Mouse (Mus musculus) neural tube, embryonic 10.5 days (tissue): ENCODE measurements around the gene Amt.
"Not testable (repeated sequence)": the region's sequence is repeated elsewhere in the genome, so short reads cannot be mapped to it uniquely, and the experiment has no call there.

ENCODE experiments used
- DNase-seq: peaks from one replicate; pipeline ENCODE4 v3.0.0-alpha.2; 2017; ENCODE audit warnings: low spot score; ENCODE audit errors: extremely low spot score

Amt gene

DNA sequence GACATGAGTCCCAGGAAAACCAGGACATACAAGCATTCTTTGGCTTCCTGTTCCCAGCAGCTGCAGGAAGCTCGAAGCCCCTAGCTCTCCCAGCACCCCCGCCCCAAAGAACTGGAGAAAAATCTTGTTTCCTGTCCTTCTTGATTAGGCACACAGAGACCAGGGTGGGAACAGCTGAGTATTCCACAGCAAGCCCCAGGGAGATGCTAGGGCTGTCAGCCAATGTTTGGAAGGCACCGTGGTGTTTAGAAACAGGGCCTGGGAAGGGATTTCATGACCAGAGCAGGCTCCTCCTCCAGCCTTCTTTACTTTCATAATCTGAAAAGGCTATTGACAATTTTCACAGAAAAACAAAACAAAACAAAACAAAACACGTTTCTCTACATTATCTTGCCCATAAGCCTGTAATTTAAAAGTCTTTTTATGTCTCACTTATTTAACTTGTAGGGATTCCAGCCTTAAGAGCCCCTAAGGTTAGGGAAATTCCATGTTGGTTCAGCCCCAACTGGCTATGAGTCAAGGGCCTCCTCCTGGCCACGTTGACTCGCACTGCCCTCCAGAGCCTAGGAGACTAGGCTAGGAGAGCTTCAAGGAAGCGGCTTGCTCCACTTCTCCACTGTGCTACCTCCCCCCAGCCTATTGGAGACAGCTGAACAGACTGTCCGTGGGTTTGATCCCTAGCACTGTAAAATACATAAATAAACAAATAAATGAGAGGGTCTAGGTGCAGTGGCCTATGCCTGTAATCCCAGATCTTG lies 16.4 kb upstream of the Amt start:
- no peak for DNase-seq

DNA sequence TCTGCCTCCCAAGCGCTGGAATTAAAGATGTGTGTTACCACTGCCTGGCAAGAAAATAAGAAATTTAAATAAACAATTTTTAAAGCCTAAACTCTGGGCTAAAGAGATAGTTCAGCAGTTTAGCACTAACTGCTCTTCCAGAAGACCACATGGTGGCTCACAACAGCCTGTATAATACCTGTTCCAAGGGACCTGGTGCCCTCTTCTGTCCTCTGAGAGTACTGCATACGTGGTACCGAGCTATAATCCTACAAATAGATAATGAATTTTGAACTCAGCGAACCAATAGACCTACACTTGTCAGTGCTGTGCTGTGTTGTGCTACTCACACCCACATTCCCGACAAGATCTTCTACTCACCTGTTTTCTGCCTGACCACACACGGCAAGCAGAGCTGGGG lies 12.2 kb upstream of the Amt start:
- peak; percentile 72 for DNase-seq

DNA sequence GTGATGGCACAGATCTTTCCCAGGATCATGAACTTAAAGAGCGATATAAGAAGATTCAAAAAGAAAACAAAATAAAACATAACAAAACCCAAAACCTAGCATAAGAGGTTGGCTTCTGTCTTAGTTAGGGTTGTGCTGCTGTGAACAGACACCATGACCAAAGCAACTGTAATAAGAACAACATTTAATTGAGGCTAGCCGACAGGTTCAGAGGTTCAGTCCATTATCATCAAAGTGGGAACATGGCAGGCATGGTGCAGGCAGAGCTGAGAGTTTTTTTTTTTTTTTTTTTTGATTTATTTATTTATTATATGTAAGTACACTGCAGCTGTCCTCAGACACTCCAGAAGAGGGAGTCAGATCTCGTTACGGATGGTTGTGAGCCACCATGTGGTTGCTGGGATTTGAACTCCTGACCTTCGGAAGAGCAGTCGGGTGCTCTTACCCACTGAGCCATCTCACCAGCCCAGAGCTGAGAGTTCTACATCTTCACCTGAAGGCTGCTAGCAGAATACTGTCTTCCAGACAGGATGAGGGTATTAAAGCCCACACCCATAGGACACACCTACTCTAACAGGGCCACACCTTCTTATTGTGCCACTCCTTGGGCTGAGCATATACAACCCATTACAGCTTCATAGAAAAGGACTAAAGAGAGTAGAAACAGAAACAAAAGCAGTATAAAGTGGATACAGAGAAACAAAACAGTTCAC lies 9.0 kb upstream of the Amt start:
- not testable (repeated sequence) for DNase-seq

DNA sequence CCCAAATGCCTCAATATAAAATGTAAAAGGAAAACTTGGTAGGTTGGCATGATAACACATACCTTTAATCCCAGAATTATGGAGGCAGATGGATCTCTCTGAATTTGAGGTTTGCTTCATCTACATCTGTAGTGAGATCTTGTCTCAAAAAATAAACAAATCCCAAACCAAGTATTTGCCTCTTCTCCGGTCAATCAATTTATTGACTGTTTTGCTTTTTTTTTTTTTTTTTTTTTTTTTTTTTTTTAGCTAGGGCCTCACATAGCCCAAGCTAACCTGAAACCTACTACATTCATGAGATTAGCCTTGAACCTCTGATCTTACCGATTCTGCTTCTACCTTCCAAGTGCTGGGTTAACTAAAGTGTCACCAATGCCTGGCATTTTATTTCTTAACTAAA lies 7.3 kb upstream of the Amt start:
- DNase-seq: no peak

DNA sequence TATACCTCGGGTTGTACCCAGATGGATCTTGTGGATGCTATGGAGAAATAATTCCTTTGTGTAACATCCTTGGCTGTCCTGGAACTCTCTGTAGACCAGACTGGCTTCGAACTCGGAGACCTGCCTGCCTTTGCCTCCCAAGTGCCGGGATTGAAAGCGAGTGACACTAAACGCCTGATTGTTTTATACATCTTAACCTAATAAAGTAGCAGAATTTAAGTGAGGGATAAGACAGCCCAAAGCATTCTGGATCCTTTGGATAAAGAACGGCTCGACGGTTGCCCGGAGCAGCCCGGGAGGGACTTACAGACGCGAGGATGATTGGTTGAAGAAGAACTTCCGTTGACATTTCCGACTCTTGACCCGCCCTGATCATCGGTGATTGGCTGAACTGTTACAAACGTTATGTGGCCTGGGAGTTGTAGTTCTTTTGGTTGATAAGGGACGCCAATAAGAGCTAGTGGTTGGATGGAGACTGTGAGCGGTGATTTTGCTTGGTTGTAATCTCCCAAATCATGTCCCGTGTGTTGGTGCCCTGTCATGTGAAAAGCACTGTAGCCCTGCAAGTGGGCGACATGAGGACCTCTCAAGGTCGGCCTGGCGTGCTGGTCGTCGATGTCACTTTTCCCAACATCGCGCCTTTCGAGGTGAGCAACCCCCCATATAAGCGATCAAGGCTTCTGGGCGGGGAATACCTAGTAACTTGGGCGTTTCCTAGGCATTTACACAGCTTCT lies 6.5 kb upstream of the Amt start, which contains the start of gene Nicn1:
Gene Nicn1 (plus strand): TSS at position 414 of the 735 bp plus-strand sequence.
- peak; percentile 79 for DNase-seq

DNA sequence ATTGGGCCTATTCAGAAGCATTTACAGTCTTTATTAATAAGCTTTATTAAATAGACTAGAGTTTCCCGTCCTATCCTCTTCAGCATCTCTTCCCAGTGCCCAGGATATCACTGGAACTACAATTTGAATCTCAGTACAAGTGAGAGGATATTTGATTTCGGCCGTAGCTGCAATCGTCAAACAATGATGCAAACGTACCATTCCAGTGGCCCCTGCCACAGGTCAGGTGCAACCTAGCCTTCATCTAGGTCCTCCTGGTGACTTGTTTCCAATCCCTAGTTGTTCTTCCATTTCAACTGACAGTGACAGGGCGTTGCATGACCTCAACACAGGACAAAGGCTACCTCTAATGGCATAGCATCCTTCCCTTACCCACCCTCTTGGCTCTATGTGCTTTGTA lies 5.9 kb upstream of the Amt start:
- DNase-seq: no peak

DNA sequence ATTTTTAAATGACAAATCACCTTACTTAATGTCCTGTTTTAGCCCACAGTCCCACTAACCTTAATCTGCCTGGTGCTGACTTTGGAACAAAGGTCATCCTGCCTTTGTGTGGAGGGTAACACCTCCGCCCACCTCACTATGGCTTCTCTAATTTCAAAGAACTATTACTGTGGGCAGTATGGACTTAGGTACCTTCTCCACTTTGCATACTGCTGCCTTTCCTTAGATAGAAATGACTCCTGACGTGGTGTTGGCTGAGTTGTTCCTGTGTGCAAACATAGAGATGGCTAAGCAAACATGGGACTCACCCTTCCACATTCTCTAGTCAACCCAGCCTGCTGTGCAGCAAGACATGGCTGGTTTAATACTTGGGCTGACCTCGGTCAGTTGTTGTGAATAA lies 5.2 kb downstream of the Amt start:
- DNase-seq: no peak

DNA sequence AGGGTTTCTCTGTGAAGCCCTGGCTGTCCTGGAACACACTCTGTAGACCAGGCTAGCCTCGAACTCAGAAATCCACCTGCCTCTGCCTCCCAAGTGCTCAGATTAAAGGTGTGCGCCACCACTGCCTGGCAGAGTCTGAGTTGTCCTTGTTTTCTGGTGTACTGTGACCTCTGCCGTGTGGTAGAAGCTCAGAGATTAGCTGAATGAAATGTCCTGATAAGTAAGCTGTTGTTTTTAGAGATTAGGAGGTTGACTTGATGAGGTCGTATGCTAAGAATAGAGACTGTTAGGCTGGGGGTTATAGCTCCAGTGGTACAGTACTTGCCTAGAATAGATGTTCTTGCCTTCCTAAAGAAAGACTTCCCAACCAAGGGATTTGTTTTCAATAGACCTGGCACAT lies 8.1 kb downstream of the Amt start:
- DNase-seq: no peak

DNA sequence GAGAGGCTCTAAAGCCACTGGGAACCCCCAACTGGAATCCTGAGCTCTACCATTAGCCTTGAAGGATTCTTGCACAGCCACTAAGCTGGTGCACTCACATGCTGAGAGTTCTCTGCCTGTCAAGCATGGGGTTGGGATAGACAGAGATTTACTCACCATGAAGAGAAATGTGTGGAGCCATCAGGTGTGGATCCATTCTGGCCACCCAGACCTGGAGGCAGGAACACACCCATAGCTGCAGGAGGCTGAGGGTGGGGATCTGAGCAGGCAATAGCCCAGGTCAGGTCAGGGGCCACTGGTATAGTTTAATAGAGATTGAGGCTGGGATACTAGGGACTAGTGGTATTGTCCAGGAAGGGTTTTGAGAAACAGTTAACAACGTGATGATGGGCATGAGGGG lies 8.5 kb downstream of the Amt start:
- no peak for DNase-seq

DNA sequence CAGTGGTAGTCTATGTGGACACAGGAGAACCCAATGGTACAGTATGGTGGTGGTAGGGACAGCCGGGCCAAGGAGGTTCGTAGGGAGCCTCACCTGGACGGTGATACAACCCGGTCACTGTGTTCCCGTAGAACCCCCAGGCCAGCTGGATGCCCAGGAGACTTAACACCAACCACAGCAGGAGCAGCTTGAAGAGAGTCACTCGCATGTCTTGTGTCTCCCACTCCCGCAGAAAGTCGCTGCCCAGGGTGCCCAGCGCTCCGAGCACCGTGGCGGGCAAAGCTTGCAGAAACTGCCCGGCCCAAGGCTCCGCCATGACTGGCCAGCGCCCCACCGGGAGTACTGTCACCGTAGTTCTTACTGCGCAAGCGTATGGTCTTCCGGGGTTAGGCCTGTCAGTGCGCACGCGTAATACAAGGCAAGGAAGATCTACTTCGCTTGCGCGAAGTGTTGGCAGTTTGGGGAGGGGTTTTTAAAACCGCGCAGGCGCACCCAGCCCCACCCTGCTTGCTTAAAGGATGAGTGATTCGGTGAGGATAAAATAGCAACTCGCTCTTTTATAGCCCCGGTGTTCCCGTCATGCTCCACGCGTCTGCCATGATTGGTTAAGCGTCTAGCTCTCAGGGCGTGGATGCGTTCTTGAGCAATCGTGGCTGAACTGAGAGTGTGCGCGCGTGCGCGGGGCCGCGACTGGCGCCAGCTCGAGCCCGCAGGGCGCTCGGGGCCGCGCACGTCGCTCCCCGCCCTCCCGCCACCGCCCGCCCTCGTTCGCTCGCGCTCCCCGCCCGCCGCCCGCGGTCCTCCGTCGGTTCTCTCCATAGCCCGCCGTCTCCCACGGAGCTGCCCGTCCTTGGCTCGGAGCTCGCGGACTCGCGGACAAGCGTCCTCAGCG lies 9.2 kb downstream of the Amt start, which contains the start of the genes Rhoa and Tcta:
Gene Rhoa (plus strand): TSS at position 501 of the 892 bp plus-strand sequence.
Gene Tcta (minus strand): TSS at position 532 of the 892 bp plus-strand sequence.
- DNase-seq: peak; percentile 94

DNA sequence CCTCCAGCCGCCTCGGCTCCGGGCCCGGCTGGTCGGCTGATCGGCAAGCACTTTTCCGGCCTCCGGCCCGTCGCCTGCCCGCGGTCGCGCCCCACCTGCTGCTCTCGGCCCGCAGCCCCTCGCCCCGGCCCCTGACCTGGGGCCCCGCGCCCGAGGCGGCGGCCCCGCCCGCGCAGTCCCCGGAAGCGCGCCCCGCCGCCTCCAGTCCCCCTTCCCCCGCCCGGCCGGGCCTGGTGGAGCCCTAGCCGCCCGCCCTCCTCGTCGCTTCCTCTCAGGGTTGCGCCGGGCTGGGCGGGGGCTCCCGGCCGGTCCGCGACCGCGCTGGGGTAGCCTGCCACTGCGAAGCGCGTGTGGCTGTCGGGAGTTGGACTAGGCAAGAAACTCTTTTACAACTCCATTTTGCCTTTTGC lies 9.9 kb downstream of the Amt start:
- no peak for DNase-seq

DNA sequence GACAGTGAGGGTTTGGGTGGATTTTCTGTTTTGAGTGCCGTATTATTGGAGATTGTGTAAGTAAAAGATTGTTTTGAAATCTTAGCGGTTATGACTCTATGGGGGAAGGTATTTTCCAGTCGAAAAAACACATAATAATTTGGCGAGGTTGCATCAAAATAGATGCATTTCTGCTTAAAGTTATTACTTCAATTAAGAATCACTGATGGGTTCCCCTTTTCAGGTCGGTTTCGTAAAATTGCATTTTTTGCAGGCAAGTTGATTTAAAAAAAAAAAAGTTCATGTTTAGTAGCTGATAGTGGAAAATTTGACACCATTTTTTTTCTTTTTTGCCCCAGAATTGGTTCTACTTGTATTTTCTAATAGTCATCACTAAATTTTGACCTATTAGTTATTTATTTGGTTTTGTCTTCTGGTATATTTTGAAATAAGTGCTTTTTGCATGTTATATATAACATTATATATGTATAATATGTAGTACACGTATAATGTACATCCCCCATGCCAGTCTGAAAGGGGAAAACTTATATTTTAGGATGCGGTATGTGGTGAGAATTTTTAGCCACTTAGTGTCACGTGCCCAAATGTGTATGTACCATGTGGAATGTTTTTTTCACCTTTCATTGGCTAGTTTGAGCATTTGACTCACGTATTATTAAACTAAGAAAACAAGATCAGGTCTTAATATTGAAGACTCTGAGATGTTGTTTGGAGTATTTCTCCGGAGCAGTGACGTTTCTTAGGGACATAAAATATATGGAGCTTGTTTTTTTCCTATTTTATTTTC lies 10.6 kb downstream of the Amt start:
- no peak for DNase-seq

DNA sequence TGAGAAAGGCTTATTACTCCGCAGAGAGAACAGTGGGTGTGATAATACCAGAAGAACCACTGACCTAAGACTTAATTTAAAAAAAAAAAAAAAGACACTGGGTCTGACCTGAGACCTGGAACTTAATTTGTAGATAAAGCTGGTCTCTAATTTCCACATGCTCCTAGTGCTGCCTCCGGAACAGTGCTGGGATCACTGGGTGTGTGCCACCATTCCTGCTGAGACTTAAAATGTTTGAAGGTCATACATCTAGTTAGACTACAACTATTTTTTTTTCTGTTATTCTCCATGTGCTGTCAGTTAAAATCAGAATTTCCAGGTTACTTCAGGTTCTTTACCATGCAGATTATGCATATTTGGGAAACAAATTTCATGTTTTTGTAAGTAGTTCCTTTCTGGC lies 11.5 kb downstream of the Amt start:
- DNase-seq: no peak

DNA sequence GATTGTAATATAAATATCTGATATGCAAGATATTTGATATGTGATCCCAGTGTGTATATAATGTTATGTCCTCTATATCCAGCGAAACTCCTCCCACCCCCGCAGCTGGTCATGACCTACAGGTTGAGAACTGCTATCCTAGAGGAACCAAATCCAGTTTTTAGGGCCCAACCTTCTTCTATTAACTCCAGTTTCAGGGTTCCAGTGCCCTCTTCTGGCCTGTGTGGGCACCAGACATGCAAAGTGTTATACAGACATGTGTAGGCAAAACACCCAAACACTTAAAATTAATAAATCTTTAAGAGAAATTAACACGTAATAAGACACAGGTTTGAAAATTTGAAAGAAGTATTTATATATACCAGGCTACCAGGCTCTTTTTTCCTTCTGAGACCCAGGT lies 20.9 kb downstream of the Amt start:
- no peak for DNase-seq

DNA sequence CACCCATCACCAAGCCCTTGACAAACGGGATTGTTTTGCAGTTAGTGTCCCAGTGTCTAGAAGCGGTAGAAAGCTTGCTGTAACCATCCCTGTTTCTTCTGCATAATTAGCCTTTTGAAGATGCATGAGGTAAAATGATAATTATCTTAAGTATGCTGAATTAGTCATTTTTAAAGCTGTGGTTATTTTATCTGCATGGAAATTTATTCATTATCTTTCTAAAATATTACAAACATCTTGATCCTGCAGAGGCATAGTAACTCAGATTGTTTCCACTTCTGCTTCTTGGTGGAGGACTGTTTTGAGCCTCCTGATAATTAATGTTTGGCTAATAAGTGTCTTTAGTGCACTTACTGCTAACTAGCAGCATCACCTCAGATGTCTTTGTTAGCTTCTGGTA lies 21.8 kb downstream of the Amt start:
- no peak for DNase-seq

DNA sequence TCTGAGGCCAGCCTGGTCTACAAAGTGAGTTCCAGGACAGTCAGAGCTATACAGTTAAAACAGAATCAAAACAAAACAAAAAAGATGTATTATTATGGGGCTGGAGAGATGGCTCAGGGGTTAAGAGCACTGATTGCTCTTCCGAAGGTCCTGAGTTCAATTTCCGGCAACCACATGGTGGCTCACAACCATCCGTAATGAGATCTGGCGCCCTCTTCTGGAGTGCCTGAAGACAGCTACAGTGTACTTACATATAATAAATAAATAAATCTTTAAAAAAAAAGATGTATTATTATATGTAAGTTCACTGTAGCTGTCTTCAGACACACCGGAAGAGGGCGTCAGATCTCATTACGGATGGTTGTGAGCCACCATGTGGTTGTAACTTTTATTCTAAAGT lies 25.4 kb downstream of the Amt start:
- not testable (repeated sequence) for DNase-seq

DNA sequence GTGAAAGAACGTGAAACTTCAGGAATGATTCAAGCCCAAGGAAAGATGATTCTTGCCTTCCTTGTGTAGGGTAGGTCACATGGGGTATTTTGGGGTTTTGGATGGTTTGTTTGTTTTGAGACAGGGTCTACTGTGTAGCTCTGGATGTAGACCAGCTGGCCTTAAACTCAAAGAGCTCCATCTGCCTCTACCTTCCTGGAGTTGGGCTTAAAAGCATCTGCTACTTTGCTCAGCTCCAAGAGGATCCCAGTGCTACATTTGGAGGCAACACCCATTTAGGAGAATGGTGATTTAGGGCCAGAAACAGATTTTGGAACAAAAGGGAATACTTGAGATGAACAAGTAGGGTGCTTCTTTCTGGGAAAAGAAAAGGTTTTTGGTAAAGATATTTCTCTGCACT lies 28.1 kb downstream of the Amt start:
- DNase-seq: no peak

DNA sequence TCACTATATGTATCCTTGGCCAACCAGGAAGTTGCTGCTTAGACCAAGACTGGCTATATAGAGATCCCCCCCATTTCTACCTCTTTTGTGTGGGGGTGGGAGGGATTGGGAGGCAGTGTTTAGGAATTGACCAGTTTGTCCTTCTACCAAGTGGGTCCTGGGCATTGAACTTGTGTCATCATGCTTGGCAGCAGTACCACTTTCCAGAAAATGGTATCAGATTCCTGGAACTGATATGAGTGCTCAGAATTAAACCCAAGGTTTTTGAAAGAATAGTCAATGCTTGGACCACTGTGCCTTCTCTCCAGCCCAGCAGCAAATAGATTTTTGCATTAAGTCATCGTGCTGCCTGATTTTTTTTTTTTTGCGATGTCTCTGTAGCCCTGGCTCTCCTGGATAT lies 29.2 kb downstream of the Amt start:
- no peak for DNase-seq

DNA sequence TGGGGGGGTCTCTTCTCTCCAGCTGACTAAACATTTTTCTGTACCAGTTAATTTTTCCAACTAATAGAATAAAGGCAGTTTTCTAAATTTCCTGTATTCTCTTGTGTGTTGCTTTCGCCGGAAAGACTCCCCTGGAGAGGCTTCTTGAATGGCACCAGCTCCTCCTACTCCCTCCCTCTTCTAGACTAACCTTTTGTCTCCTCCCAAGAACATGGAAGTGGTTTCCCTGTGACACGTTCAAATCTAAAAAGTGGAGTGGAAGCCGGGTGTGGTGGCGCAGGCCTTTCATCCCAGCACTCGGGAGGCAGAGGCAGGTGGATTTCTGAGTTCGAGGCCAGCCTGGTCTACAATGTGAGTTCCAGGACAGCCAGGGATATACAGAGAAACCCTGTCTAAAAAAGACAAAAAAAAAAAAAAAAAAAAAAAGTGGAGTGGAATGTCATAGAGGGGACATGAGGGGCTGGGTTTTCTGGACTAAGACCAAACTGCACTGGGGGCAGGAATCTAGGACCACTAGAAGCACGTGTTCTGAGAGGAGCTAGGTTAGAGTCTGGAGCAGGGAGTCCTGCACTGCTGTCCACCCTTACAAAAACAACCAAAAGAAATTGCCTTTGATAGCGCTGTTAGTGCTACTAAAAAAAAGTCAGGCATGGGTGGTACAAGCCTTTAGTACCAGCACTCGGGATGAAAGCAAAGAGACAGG lies 41.3 kb downstream of the Amt start:
- DNase-seq: no peak

DNA sequence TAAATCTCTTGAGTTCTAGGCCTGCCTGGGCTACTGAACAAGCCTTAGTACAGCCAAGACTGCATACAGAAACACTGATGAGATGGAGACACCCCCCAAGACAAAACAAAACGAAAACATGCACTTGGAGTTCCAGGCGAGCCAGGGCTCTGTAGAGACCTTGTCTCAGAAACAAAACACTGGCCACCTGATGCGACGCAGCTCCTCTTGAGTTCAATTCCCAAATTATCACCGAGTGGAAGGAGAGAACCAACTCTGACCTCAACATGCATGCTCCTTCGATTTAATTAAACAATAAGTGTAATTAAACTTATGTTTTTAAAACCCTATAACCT lies 41.9 kb downstream of the Amt start:
- DNase-seq: peak; percentile 24
